Mouse (Mus musculus): ENCODE results near the gene Prrg2. TPM values are rescaled to one million over a fixed set of nuclear protein-coding genes. Genes with fewer than 3 reads are reported as not detected.

Prrg2 gene
- total RNA-seq, 4 experiments from 2014 or later: 5.6 to 7.8 (median 6.7) TPM

- no peak for DNase-seq (ENCODE audit: low spot score)
Observed at GRCm38 (mm10) chr7:45058607-45059571, 3.6 kb downstream of the Prrg2 start.

- DNase-seq (ENCODE audit: low spot score): no peak
Observed at GRCm38 (mm10) chr7:45056972-45057348, 5.5 kb downstream of the Prrg2 start.

- DNase-seq (ENCODE audit: low spot score): no peak
Observed at GRCm38 (mm10) chr7:45056329-45056971, 6.0 kb downstream of the Prrg2 start.

- DNase-seq (ENCODE audit: low spot score): peak; percentile 95
Observed at GRCm38 (mm10) chr7:45053931-45054510, 8.5 kb downstream of the Prrg2 start.

GRCm38 (mm10) chr7:45053117-45053930 is 9.2 kb downstream of the Prrg2 start:
- DNase-seq (ENCODE audit: low spot score): peak; percentile 64

- no peak for DNase-seq (ENCODE audit: low spot score)
Observed at GRCm38 (mm10) chr7:45052862-45053116, 9.7 kb downstream of the Prrg2 start, which contains the start of gene Prr12. TSS of gene Prr12 (minus strand) at chr7:45052881.

- DNase-seq (ENCODE audit: low spot score): no peak
Observed at GRCm38 (mm10) chr7:45052181-45052861, 10.2 kb downstream of the Prrg2 start.

- DNase-seq (ENCODE audit: low spot score): no peak
Observed at GRCm38 (mm10) chr7:45051601-45051974, 10.9 kb downstream of the Prrg2 start.

GRCm38 (mm10) chr7:45050945-45051600 is 11.4 kb downstream of the Prrg2 start:
- DNase-seq (ENCODE audit: low spot score): peak; percentile 77

GRCm38 (mm10) chr7:45048923-45049657 is 13.4 kb downstream of the Prrg2 start:
- no peak for DNase-seq (ENCODE audit: low spot score)

- DNase-seq (ENCODE audit: low spot score): no peak
Observed at GRCm38 (mm10) chr7:45048001-45048890, 14.2 kb downstream of the Prrg2 start.

- DNase-seq (ENCODE audit: low spot score): no peak
Observed at GRCm38 (mm10) chr7:45047491-45047890, 15.0 kb downstream of the Prrg2 start.

- DNase-seq (ENCODE audit: low spot score): no peak
Observed at GRCm38 (mm10) chr7:45046853-45047350, 15.6 kb downstream of the Prrg2 start.

GRCm38 (mm10) chr7:45045741-45046140 is 16.7 kb downstream of the Prrg2 start:
- DNase-seq (ENCODE audit: low spot score): no peak

- DNase-seq (ENCODE audit: low spot score): no peak
Observed at GRCm38 (mm10) chr7:45043307-45043706, 19.2 kb downstream of the Prrg2 start.

GRCm38 (mm10) chr7:45040851-45041250 is 21.6 kb downstream of the Prrg2 start:
- no peak for DNase-seq (ENCODE audit: low spot score)

GRCm38 (mm10) chr7:45038411-45038810 is 24.1 kb downstream of the Prrg2 start:
- no peak for DNase-seq (ENCODE audit: low spot score)

GRCm38 (mm10) chr7:45037720-45038361 is 24.6 kb downstream of the Prrg2 start:
- DNase-seq (ENCODE audit: low spot score): no peak
